Mouse (Mus musculus): Measurements from ENCODE around the gene Moap1.

- no peak for TF ChIP-seq ZC3H11A (IDR thresholded peaks at IDR 0.05; ENCODE audit: borderline replicate concordance, low read depth, low read length)
- no peak for TF ChIP-seq MAFK (IDR thresholded peaks at IDR 0.05; ENCODE audit: insufficient read depth, low read depth, low read length)
These were observed 29.3 kb downstream of the Moap1 start for GRCm38 (mm10) chr12:102714116-102714515.
